Mouse (Mus musculus) cerebellum, postnatal 36 days (tissue): ENCODE measurements around the gene Zkscan14.

ENCODE experiments used
- DNase-seq, 2 experiments: peaks; one replicate each; pipeline ENCODE4 v3.0.0; 2021 to 2022; ENCODE audit warnings: mixed read lengths in 2 of 2

Zkscan14 gene

GRCm38 (mm10) chr5:145200387-145200786 lies 1.3 kb downstream of the Zkscan14 start:
- no peak for DNase-seq

GRCm38 (mm10) chr5:145191962-145192361 lies 9.7 kb downstream of the Zkscan14 start, which contains the start of gene Atp5j2:
Atp5j2 (minus strand) TSS chr5:145192062.
- no peak for DNase-seq

- peak; percentile 93 to 94 for DNase-seq
These were observed 10.5 kb downstream of the Zkscan14 start for GRCm38 (mm10) chr5:145190875-145191798.

- no peak for DNase-seq
These were observed 11.3 kb downstream of the Zkscan14 start for GRCm38 (mm10) chr5:145190373-145190772.

- DNase-seq: no peak
These were observed 12.3 kb downstream of the Zkscan14 start for GRCm38 (mm10) chr5:145189416-145189815.

GRCm38 (mm10) chr5:145185244-145185643 lies 16.4 kb downstream of the Zkscan14 start:
- no peak for DNase-seq

- DNase-seq: no peak
These were observed 23.1 kb downstream of the Zkscan14 start for GRCm38 (mm10) chr5:145178461-145178980.

GRCm38 (mm10) chr5:145167306-145167661 lies 34.4 kb downstream of the Zkscan14 start:
- DNase-seq: no peak

- peak; percentile 99 to 100 for DNase-seq
These were observed 34.9 kb downstream of the Zkscan14 start, which contains the start of the genes Ptcd1 and Cpsf4 for GRCm38 (mm10) chr5:145166536-145167305. Ptcd1 (minus strand) TSS chr5:145167108. Cpsf4 (plus strand) TSS chr5:145167213.

- no peak for DNase-seq
These were observed 36.5 kb downstream of the Zkscan14 start for GRCm38 (mm10) chr5:145165184-145165583.

- no peak for DNase-seq
These were observed 37.0 kb downstream of the Zkscan14 start for GRCm38 (mm10) chr5:145164710-145165109.

GRCm38 (mm10) chr5:145161361-145161760 lies 40.3 kb downstream of the Zkscan14 start:
- no peak for DNase-seq

- DNase-seq: no peak
These were observed 49.0 kb downstream of the Zkscan14 start for GRCm38 (mm10) chr5:145152690-145153089.

GRCm38 (mm10) chr5:145149294-145149693 lies 52.4 kb downstream of the Zkscan14 start:
- DNase-seq: no peak

- DNase-seq: no peak
These were observed 53.9 kb downstream of the Zkscan14 start for GRCm38 (mm10) chr5:145147748-145148147.
